Mouse (Mus musculus) left cerebral cortex, adult 9 months (tissue): ENCODE measurements around the gene C2cd2l.
"Not testable (repeated sequence)": the region's sequence is repeated elsewhere in the genome, so short reads cannot be mapped to it uniquely, and the experiment has no call there.

Experiments
- DNase-seq, 2 experiments: peaks; one replicate each; pipeline ENCODE4 v3.0.0; 2022; ENCODE audit warnings: low spot score in 2 of 2

C2cd2l gene

DNA sequence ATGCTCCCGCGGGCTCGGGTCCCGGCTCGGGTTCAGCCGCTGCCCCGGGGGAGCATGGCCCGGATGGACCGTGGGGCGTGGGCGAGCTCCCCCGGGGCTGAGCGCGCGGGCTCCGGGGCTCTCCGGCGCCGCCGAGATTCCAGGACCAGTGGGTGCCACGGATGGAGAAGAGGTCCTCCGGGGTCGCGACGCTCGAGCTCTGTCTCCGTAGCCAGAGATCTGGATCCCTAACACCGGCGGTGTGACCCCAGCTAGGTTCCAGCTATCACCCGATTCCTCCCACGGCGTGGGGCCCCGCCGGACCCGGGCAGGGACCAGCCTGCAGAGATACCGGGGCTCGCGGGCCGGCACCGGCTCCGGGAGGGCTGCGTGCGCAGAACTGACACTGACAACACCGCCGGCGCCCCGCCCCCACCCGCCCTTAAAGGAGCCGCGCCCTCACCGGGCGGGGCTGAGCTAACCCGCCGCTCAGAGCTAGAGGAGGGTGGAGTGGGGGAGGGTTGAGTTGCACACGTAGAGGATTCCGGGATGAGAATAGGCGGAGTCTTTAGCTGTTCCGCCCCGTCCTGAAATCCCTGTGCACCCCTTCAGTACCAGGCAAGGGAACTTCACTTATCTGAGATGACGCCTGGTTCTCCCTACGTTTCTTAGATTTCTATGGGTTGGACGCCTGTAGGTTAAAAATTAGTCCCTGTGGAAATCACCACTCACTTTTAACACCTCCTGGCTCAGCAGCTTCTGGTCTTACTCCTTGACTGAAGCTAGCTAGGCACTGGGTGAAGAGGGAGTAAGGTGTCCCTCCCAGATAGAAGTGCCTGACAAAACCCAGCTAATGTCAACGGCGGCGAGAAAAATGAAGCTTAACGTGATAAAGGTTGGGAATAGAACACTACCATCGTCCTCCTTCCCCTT is at the start of gene C2cd2l:
Gene C2cd2l (minus strand): TSS at position 399 of the 912 bp plus-strand sequence.
- peak; percentile 91 to 94 for DNase-seq

DNA sequence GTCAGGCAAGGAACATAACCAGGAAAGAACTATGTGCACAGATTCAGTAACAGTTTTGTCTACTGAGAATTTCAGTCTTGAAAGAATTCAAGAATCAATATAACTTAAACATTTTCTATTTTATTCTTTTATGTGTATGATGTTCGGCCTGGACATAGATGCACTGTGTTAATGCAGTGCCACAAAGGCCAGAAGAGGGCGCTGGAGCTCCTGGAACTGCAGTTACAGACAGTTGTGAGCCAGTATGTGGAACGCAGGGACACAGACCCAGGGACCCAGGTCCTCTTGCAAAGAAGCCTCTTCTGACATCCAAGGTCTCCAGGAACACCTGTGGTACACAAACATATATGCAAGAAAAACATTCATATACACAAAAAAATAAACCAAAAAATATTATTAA is 44.4 kb upstream of the C2cd2l start:
- DNase-seq = no peak

DNA sequence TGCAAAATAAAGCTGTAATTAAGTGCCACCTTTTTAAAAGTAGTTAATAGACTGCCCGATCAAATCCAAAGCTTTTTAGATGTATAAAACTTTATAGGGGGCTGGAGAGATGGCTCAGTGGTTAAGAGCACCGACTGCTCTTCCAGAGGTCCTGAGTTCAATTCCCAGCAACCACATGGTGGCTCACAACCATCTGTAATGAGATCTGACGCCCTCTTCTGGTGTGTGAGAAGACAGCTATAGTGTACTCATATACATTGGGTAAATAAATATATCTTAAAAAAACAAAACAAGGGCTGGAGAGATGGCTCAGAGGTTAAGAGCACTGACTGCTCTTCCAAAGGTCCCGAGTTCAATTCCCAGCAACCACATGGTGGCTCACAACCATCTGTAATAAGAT is 41.8 kb upstream of the C2cd2l start:
- not testable (repeated sequence) for DNase-seq

DNA sequence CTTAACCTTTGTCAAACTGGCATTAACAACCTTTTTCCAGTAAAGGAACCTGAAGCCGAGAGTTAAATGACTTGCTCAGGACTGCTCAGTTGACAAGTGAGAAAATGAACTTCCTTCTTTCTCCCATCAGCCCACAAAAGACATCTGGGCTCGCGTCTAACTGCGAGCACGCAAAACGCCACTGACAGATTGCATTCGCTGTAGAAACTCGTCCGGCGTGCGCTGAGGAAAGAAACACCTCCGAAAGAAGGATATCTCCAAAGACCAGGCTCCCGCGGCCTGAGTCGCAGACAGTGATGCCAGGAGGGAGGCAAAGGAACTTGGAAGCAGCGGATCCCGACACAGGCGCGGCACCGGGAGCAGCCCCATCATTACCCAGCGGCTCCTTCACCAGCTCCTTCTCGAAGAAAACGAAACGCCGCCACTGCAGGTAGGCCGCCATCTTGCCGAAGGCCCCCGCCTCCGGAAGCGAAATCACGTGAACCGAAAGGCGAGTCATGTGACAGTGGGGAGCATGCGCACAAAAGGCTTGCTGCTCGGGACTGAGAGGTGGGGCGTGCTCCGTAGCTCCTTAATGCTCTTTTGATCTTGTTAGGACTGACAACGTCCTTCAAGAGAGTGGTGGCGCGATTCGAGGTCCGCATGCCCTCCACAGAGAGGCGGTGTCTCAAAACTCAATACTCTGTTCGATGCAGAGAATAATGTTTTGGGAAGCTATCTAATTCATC is 41.3 kb upstream of the C2cd2l start, which contains the start of gene Vps11:
Gene Vps11 (minus strand): TSS at position 481 of the 728 bp plus-strand sequence.
- DNase-seq = peak; percentile 78 to 95

DNA sequence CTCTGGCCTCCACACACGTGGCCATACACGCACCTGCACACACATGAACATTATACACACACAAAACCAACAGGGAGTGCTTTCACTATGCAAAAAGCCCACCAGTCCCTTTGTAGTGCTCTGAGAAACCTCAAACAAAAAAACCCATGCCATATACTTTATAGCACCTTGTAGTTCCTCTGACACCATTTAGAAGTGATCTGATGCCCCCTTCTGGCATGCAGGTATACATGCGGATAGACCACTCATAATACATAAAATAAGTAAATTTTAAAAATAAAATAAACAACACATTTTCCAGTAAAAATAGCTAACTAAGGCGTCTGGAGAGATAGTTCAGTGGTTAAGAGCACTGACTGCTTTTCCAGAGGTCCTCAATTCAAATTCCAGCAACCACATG is 37.1 kb upstream of the C2cd2l start:
- DNase-seq = no peak

DNA sequence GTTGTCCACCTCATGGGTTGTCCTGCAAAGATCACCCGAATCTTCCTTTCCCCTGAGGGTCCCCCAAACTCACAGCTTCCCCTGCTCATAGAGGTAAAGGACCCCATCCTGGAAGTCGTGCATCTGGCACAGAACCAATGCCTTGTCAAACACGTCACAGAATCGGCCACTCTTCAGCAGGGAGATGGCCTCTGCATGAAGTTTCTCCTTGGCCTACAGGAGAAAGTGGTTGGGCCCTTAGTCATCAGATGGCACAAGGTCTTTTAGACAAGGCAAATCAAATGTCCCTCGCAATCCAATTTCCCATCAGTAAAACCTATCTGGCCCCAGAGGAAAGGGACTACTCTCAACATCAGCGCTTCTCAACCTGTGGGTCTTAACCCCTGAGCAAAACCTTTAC is 33.1 kb upstream of the C2cd2l start:
- DNase-seq = no peak

DNA sequence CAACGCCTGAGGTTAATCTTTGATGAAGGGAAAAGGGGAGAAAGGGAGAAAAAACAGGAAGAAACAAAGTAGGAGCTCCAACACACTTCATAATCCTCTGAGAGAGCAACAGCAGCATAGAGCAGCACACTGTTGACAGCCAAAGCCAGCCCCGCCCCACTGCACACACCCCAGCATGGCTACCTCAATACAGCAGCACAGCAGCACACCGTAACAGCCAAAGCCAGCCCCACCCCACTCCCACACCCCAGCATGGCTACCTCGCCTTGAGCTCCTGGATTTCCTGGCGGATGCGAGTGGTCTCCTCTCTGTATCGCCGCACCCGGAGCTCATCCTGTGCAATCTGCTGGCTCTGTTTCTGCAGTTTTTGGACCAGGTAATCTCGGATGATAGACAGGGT is 32.3 kb upstream of the C2cd2l start:
- DNase-seq = no peak

DNA sequence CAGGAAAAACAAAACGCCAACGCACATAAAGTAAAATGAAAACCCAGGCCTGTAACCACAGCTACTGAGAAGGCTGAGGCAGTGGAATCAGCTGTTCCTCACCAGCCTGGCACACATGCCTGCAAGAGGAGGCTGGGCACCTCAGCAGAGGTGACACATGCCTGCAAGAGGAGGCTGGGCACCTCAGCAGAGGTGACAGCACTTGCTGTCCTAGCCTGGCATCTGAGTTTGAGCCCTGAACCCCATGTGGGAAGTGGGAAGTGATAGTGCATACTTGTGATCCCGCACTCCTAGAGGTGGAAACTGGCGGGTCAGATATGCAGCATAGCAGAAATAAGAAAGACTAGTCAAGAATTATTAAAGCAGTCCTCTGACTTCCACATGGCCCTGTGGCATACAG is 31.3 kb upstream of the C2cd2l start:
- DNase-seq = no peak

DNA sequence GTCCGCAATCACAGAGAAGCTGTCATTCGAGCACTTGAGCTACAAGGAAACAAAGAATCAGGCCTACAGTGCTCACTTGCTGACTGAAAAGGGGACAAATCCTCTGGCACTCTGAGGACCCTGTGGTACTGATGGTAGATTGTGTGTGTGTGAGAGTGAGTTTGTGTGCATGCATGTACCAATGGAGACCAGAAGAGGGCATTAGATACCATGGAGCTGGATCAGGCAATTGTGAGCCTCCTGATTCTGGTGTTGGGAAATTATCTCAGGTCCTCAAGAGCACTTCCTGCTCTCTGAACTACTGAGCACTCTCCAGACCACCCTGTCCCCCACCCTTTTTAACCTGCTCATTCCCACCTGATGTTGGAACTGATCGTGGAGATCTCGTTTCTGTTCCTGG is 28.5 kb upstream of the C2cd2l start:
- DNase-seq = no peak

DNA sequence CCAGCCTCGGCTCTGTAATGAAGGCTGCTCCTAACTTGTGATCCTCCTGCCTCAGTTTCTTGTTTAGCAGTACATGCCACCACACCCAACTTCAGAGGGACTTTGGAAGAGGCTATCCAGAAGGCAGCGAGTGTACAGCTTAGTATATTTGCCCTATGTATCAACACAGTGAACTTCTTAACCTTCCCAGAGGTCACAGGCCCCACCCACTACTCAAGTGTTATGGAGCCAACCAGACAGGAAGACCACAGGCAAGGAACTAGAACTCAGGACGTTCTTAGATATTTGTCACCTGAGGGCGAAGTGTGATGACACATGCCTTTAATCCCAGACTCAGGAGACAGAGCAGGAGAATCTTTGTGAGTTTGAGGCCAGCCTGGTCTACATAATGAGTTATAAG is 27.5 kb upstream of the C2cd2l start:
- no peak for DNase-seq

DNA sequence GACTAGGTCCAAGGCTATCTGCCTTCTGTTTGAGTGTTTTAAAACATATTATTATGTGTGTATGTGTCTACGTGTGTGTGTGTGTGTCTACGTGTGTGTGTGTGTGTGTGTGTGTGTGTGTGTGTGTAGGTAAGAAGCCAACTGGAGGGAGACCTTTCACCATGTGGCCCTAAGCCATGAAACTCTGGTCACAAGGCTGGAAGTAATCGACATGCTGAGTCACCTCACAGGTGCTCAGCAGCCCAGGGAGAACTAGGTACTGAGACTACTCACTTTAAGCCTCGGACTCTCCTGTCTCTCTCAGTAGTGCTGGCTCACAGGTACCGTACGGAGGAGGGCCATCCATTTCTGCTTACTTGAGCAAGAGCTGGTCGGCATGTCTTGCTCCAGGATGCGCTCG is 27.1 kb upstream of the C2cd2l start:
- DNase-seq = no peak

DNA sequence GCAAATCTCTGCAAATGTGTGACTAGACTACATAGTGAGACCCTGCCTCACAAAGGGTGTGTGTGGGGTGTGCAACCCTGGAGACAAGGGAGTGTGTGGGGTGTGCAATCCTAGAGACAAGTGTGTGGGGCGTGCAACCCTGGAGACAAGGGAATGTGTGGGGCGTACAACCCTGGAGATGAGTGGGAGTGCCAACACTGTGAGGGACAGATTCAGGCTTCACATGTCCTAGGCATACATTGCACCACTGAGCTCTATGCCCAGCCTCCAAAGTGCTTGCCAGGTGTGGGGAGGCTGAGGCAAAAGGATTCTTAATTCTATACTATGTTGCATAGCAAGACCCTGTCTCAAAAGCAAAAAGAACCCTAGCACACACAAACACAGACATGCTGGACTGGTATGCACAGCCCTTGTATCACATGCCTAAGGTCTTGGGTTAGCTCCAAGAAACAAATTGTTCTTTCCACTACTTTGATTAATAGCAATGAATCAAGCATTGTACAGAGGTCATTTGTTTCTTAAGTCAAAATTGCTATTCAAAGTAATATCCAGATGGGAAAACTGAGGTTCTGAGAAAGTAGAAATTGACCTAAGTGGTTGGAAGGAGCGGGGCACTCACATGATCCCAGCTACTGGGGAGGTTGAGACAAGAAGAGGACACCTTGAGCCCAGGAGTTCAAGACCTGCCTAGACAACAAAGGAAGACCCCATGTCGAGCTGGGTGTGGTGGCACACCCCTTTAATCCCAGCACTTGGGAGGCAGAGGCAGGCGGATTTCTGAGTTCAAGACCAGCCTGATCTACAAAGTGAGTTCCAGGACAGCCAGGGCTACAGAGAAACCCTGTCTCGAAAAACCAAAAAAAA is 25.7 kb upstream of the C2cd2l start:
- DNase-seq = no peak

DNA sequence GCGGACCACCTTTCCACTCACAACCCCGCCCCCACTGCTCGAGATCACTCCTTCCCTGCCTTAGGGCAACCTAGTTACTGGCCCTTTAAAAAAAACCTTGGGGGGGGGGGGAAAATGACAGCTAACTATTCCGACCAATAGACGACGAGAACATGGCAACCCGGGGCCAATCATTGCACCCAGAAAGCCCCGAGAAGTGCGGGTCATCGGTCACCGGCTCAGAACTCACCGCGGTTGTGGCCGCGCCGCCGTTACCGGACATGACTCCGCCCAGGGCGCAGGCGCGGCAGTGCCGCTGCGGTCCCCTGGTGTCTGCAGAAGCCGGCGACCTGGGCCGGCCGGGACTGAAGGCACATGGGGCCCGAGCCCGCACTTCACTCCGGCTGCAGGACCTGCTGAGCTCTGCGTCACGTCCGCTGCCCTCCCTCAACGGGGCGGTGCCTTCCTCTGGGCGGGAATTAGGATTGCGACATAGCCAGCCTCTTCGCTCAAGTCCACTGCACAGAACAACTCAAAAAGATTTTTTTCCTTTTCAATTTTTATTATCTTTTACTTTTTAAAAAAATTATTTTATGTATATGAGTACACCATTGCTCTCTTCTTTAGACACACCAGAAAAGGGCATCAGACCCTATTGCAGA is 23.8 kb upstream of the C2cd2l start, which contains the start of gene Hmbs:
Gene Hmbs (minus strand): TSS at position 448 of the 641 bp plus-strand sequence.
- DNase-seq = peak; percentile 75 to 87

DNA sequence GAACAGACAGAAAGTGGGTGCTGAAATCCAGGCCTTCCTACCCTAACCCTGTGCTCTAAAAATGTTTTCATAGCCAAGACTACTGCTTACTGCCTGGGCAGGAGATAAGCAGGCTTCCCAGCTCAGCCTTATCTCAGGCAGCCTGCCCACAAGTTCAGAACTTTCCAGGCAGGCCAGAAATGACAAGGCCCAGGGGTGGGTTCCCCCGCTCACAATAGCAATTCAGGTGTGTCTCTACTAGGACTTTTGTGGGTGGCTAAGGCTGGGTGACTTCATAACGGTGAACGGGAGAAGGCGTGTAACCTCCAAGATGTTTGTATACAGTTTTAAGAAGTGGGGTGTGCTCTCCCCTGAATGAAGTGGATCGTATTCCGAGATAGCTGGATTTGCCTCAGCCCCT is 23.2 kb upstream of the C2cd2l start:
- DNase-seq = no peak

DNA sequence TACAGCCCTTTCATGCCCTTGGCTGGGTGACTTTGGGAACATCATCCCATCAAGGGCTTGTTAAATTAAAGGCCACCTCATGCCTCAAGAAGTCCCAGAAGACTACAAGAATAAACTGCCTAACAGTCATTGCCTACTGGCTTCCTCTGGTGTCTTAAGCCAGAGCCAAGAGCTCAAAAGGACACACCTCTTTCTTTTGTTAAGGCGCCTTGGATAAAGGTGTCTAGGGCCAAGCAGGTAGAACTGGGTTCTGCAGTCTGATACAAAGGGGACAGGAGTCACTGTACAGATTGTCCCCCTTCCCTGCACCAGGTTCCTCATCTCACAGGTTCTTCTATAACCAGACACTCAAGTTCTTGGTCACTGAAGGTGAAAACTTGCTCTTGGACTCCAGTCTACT is 22.5 kb upstream of the C2cd2l start:
- no peak for DNase-seq

DNA sequence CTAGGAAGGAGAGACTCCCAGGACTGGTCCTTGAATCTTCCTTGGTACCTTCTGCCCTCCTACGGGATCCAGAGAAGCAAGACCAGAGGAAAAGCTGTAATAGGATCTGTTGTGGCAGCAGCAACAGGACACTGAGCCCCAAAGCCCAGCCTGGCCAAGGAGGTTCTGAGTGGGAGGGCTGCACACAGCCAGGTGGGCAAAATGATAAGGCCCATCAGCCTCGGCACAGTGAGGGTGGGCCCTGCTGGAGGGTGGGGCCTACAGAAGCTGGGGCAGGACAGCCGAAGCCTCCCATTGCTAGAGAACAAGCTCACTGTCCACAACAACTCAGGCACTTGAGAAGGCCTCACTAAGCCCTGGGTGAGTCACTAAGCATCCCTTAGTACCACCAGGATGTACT is 22.1 kb upstream of the C2cd2l start:
- no peak for DNase-seq

DNA sequence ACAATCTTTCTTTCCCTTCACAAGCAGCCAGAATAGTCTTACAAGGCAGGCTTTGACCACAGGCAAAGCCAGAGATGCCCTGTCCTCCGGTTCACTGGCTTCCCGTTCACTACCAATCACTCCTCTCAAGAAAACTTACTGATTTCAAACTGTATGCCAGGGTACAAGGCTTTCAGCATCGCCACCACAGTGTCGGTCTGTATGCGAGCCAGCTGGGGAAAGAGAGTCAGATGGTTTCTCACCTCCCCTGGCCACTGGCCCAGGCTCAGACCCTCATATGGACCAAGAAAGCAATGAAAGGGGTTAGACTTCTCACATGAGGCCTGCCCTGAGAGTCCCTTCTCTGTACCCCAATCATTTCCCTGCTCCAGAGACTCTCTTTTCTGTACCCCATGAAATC is 21.4 kb upstream of the C2cd2l start:
- no peak for DNase-seq

DNA sequence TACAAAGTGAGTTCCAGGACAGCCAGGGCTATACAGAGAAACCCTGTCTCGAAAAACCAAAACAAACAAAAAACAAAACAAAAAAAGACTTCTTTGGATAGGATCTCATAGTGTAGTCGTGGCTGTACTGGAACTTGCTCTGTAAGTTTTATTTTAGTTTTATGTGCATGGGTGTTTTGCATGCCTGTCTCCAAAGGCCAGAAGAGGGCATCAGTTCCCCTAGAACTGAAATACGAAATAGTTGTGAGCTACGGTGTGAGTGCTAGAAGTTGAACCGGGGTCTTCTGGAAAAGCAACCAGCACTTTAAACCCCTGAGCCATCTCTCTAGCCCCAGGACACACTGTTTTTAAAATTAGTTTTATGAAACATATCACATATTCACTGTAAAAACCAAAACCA is 18.5 kb upstream of the C2cd2l start:
- DNase-seq = no peak

DNA sequence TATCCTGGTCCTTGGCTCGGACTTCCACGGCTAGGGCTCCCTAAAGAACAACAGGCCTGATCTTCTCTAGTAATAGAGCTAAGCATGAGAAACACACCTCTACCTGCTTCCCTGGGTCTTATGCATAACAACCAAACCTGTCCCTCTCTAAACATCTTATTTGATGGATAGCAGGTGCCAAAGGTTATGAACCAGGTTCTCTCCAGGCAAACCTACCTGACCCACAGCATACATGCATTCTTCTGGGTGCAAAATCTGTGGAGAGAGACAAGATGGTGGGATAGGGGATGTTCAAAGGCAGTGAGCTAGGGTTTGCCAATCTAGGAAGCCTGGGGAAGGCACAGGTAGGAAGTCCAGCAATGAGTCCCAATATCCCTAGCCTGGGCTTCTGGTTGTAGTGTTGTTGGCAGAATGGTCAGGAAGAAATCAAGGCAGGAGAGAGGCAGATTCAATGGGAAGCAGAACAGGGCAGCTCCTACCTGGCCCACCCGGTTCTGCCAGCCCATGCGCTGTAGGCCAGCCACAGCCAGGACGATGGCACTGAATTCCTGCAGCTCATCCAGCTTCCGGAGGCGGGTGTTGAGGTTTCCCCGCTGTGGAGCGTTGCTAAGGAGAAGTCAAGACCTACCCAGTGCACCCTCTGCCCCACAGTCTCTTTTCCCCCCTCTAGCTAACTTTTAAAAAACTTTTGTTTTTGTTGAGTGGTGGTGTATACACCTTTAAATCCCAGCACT is 17.5 kb upstream of the C2cd2l start:
- DNase-seq = no peak

DNA sequence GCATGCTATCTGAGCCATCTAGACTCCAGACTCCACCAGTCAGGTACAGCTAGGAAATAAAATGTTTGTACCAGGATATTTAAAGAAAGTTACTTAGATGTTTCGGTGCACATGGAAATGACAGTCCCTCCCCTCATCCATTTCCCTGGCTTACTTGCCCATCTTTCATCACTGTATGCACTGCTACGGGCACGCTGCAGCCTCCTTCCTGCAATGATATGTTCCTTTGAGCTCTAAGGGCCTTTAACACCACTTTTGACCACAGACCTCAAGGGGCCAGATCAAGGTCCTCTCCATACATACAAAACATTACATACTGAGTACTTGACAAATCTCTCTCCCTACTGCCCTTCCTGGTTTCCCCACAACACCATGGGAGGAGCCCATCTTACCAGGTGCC is 16.9 kb upstream of the C2cd2l start:
- no peak for DNase-seq

DNA sequence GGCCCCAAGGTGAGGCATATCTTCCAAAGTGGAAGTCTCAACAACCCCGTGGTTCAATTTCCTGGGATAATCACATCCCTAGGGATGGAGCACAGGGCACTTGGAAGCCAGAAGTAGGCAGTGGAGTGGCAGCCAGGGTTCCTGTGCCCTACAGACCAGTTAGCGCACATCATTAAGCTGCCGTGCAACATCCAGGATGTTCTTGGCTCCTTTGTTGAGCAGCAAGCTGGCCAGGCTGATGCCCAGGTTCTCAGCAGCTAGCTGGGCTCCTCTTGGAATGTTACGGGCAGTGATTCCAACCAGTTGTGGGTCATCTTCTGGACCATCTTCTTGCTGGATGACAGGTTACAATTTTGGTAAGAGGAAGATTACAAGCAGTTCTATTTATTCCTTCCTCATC is 16.4 kb upstream of the C2cd2l start:
- DNase-seq = not testable (repeated sequence)
